Mouse (Mus musculus) spleen, embryonic (tissue): ENCODE data around the gene Pigt.

Experiments used
- CTCF ChIA-PET: fragments of 350-600 bp; sonication (Branson Sonifier 250); formaldehyde crosslinking; loops from one replicate; lab custom pipeline; 2022; lab: Charles Lee

The Pigt gene

GRCm38 (mm10) chr2:164518266-164519170, 21.2 kb downstream of the Pigt start:
- CTCF ChIA-PET = interaction anchor here (0.6 to 2.6 kb wide), 6 partner anchors 13 to 124 kb away, joined by 3 to 11 read pairs (median 4); no protein-coding TSS in a partner anchor

DNA sequence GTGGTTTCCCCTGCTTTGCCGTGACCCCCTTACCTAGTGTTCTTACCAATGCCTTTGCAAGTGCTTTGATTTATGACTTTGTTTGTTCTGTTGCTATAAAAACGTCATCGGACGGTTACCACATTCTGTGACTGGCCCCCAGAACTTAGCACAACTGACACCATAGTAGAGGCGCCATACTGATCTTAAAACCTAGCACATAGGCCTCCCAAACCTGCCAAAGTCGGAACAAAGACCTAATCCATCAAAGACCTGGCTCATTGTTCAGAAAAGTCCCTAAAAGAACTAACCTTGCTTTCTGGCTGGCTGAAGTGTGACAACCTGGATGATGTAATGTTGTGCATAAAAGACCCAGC, 21.8 kb downstream of the Pigt start:
- CTCF ChIA-PET = interaction anchor here (2.6 kb wide), 1 partner anchor 13 kb away, joined by 9 read pairs; no protein-coding TSS in a partner anchor

GRCm38 (mm10) chr2:164520782-164521181, 23.5 kb downstream of the Pigt start:
- CTCF ChIA-PET = interaction anchor here (0.7 to 1.4 kb wide), 3 partner anchors 61 to 132 kb away, joined by 3 read pairs; partner anchors contain the start of gene Slpi

- CTCF ChIA-PET = interaction anchor here (0.7 to 1.2 kb wide), 5 partner anchors 25 to 133 kb away, joined by 3 to 14 read pairs (median 3); partner anchors contain the start of genes Pigt and Slpi
These were observed 24.5 kb downstream of the Pigt start for GRCm38 (mm10) chr2:164521841-164522240.

- CTCF ChIA-PET = interaction anchor here (0.7 to 1.0 kb wide), 2 partner anchors 25 to 27 kb away, joined by 3 read pairs; partner anchors contain the start of gene Pigt
These were observed 25.0 kb downstream of the Pigt start for GRCm38 (mm10) chr2:164522280-164522679.

GRCm38 (mm10) chr2:164523301-164523773, 26.0 kb downstream of the Pigt start:
- CTCF ChIA-PET = interaction anchor here (0.6 kb wide), 1 partner anchor 203 kb away, joined by 4 read pairs; no protein-coding TSS in a partner anchor

- CTCF ChIA-PET = no interaction called here
These were observed 31.2 kb downstream of the Pigt start for GRCm38 (mm10) chr2:164528557-164528956.

DNA sequence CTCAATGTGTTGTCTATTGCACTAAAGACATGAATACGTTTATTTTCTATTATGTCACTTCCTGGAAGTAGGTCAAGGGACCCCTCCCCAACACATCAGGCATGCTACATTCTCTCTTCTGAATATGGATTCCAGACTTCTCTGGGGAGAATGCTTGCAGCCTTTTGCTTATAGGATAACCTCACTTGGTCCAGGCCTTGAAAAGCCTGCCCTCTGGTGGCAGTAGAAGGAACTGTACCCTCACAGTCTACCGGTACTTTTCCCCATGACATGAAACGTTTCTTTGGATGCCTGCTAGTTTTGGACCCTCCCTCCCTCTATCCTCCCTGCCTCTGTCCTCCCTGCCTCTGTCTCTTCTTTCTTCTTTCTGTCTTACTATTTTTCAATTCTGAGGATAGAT, 33.8 kb downstream of the Pigt start:
- CTCF ChIA-PET = interaction anchor here (0.5 to 2.9 kb wide), 6 partner anchors 13 to 129 kb away, joined by 3 to 9 read pairs (median 4); no protein-coding TSS in a partner anchor

- CTCF ChIA-PET = no interaction called here
These were observed 37.0 kb downstream of the Pigt start for GRCm38 (mm10) chr2:164534315-164534714.

GRCm38 (mm10) chr2:164537003-164537402, 39.7 kb downstream of the Pigt start:
- CTCF ChIA-PET = no interaction called here

GRCm38 (mm10) chr2:164540652-164541427, 43.5 kb downstream of the Pigt start:
- CTCF ChIA-PET = interaction anchor here (0.6 kb wide), 1 partner anchor 124 kb away, joined by 7 read pairs; no protein-coding TSS in a partner anchor

GRCm38 (mm10) chr2:164542132-164542531, 44.8 kb downstream of the Pigt start:
- CTCF ChIA-PET = no interaction called here

GRCm38 (mm10) chr2:164542598-164542997, 45.3 kb downstream of the Pigt start:
- CTCF ChIA-PET = no interaction called here

GRCm38 (mm10) chr2:164543745-164544144, 46.4 kb downstream of the Pigt start:
- CTCF ChIA-PET = interaction anchor here (1.0 kb wide), 1 partner anchor 13 kb away, joined by 6 read pairs; no protein-coding TSS in a partner anchor

- CTCF ChIA-PET = interaction anchor here (1.0 kb wide), 1 partner anchor 14 kb away, joined by 6 read pairs; no protein-coding TSS in a partner anchor
These were observed 47.3 kb downstream of the Pigt start for GRCm38 (mm10) chr2:164544454-164545097.

DNA sequence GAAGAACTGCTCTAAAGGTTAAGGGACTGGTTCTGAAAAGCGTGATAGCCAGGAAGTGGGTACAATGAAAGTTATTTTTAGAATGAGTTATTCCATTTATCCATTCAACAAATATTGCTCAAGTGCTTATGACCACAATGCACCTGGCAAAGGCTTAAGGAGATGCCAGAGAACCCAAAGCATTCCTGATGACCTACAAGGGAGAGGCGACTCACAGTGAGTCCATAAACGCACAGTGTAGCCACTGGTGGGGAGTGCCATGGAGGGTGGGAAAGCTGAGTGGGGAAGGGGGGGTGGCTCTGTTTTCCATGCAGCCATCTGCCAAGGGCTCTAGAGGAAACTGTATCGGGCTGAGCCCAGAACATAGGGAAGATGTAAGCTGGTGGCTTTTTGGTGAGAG, 52.0 kb downstream of the Pigt start:
- CTCF ChIA-PET = interaction anchor here (0.6 kb wide), 1 partner anchor 27 kb away, joined by 3 read pairs; no protein-coding TSS in a partner anchor

- CTCF ChIA-PET = no interaction called here
These were observed 52.9 kb downstream of the Pigt start for GRCm38 (mm10) chr2:164549963-164550894.

DNA sequence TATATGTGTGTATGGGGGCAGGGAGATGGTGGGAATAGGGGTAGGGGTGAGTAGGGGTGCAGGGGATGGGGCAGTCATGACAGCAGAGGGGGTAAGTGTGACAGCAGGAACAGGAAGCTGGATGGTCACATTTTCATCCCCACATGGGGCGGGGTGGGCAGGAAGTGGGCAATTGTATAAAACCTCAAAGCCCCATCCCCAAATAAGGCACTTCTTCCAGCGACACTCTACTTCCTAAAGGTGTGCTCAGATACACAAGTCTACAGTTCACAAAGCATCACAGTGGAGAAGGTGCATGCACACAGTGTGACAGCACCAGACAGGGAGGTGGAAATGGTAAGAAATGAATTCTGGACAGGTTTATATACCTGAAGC, 53.6 kb downstream of the Pigt start:
- CTCF ChIA-PET = no interaction called here

DNA sequence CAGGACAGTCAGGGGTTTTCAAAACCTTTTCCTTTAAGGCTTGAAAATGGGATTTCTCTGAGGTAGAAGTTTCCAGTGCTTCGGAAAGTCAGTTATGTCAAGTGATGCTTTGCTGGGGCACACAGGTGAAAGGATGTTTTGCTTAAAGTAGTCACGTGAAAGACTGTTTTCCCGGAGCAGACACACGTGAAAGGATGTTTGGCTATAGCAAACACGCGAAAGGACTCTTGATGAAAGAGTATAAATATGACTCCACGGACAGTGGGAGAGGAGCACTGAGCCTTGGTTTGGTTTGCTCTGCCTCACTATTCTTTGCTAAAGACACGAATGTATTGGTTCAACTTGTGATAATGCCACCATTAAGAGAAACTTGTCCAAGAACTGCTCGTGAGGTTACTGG, 54.2 kb downstream of the Pigt start:
- CTCF ChIA-PET = no interaction called here
